Mouse (Mus musculus): Measurements from ENCODE around the gene Arhgef15.
"Not testable (repeated sequence)": the region's sequence is repeated elsewhere in the genome, so short reads cannot be mapped to it uniquely, and the experiment has no call there.

Arhgef15 gene

GRCm38 (mm10) chr11:68965050-68965449, 7.8 kb upstream of the Arhgef15 start:
- DNase-seq, result no peak

- no peak for DNase-seq
Measured at GRCm38 (mm10) chr11:68963405-68963804, 6.1 kb upstream of the Arhgef15 start.

GRCm38 (mm10) chr11:68962159-68962558, 4.9 kb upstream of the Arhgef15 start:
- not testable (repeated sequence) for DNase-seq

GRCm38 (mm10) chr11:68961596-68961995, 4.3 kb upstream of the Arhgef15 start:
- no peak for DNase-seq

- DNase-seq, result no peak
Measured at GRCm38 (mm10) chr11:68957971-68958370, 691 bp upstream of the Arhgef15 start.

GRCm38 (mm10) chr11:68956697-68957096, 583 bp downstream of the Arhgef15 start:
- no peak for DNase-seq

- no peak for DNase-seq
Measured at GRCm38 (mm10) chr11:68956107-68956506, 1.2 kb downstream of the Arhgef15 start.

- DNase-seq, result no peak
Measured at GRCm38 (mm10) chr11:68955473-68955872, 1.8 kb downstream of the Arhgef15 start.

- DNase-seq, result no peak
Measured at GRCm38 (mm10) chr11:68954408-68954807, 2.9 kb downstream of the Arhgef15 start.

- no peak for DNase-seq
Measured at GRCm38 (mm10) chr11:68953903-68954302, 3.4 kb downstream of the Arhgef15 start.

GRCm38 (mm10) chr11:68947542-68947993, 9.7 kb downstream of the Arhgef15 start:
- no peak for DNase-seq

GRCm38 (mm10) chr11:68946806-68947440, 10.4 kb downstream of the Arhgef15 start:
- no peak for DNase-seq

GRCm38 (mm10) chr11:68946001-68946400, 11.3 kb downstream of the Arhgef15 start:
- no peak for DNase-seq

GRCm38 (mm10) chr11:68945245-68945644, 12.0 kb downstream of the Arhgef15 start:
- DNase-seq, result no peak

GRCm38 (mm10) chr11:68942731-68943130, 14.5 kb downstream of the Arhgef15 start:
- no peak for DNase-seq

GRCm38 (mm10) chr11:68940516-68940915, 16.8 kb downstream of the Arhgef15 start:
- DNase-seq, result no peak

- DNase-seq, result peak; percentile 73 to 80
Measured at GRCm38 (mm10) chr11:68939451-68940304, 17.6 kb downstream of the Arhgef15 start.

- DNase-seq, result not testable (repeated sequence)
Measured at GRCm38 (mm10) chr11:68936951-68937350, 20.3 kb downstream of the Arhgef15 start.

GRCm38 (mm10) chr11:68933885-68934507, 23.3 kb downstream of the Arhgef15 start:
- DNase-seq, result no peak

GRCm38 (mm10) chr11:68929947-68930346, 27.3 kb downstream of the Arhgef15 start:
- DNase-seq, result no peak

- DNase-seq, result no peak
Measured at GRCm38 (mm10) chr11:68926981-68927380, 30.3 kb downstream of the Arhgef15 start, which contains the start of gene Odf4. Gene Odf4 (minus strand): TSS chr11:68927081.

GRCm38 (mm10) chr11:68924749-68925148, 32.5 kb downstream of the Arhgef15 start:
- no peak for DNase-seq

GRCm38 (mm10) chr11:68923191-68923590, 34.1 kb downstream of the Arhgef15 start:
- DNase-seq, result no peak

Measured in thymus, adult 18-20 months (tissue).